Mouse (Mus musculus) MEL (cell line): ENCODE data around the gene Gm28047. TPM values are rescaled to one million over a fixed set of nuclear protein-coding genes. Genes with fewer than 3 reads are reported as not detected.

ENCODE experiments used
- DNase-seq: peaks from one replicate; pipeline ENCODE4 v3.0.0; 2011; ENCODE audit warnings: low read depth, low spot score
- H3K27ac ChIP-seq: 2 replicates; pipeline ENCODE4 v1.5.1; 2012; ENCODE audit warnings: low read depth, mild to moderate bottlenecking, control low read depth, low read length, moderate library complexity; ENCODE audit not compliant: control insufficient read depth
- H3K27me3 ChIP-seq, 2 experiments: fragments of 150-350 bp in 1 of 2; sonication (generic) in 1 of 2; 2 replicates each; pipeline ENCODE4 v1.6.1; 2012; ENCODE audit warnings: low read length in 2 of 2, mild to moderate bottlenecking in 2 of 2, improper control_type of control experiment in 1 of 2, moderate library complexity in 1 of 2; ENCODE audit not compliant: insufficient read depth in 2 of 2, control insufficient read depth in 1 of 2
- H3K36me3 ChIP-seq, 2 experiments: 2 replicates each; pipeline ENCODE4 v1.6.1; 2012 to 2014; ENCODE audit warnings: low read length in 2 of 2, improper control_type of control experiment in 1 of 2, inconsistent platforms in 1 of 2, mild to moderate bottlenecking in 1 of 2; ENCODE audit not compliant: insufficient read depth in 2 of 2, control insufficient read depth in 1 of 2
- H3K4me1 ChIP-seq, 2 experiments: fragments of 150-350 bp in 1 of 2; sonication (generic) in 1 of 2; 2 replicates each; pipeline ENCODE4 v1.6.1; 2012; ENCODE audit warnings: low read length in 2 of 2, improper control_type of control experiment in 1 of 2, mild to moderate bottlenecking in 1 of 2; ENCODE audit not compliant: insufficient read depth in 2 of 2, control insufficient read depth in 1 of 2
- H3K4me3 ChIP-seq, 2 experiments: fragments of 150-350 bp in 1 of 2; sonication (generic) in 1 of 2; 2 replicates each; pipeline ENCODE4 v1.5.1; 2012; ENCODE audit warnings: low read depth in 2 of 2, low read length in 2 of 2, mild to moderate bottlenecking in 2 of 2, moderate library complexity in 2 of 2, control low read depth in 1 of 2, improper control_type of control experiment in 1 of 2; ENCODE audit not compliant: control insufficient read depth in 1 of 2, insufficient read depth in 1 of 2
- H3K79me2 ChIP-seq: 2 replicates; pipeline ENCODE4 v1.6.1; 2012; ENCODE audit warnings: mild to moderate bottlenecking, low read length, moderate library complexity; ENCODE audit not compliant: control insufficient read depth, poor library complexity, insufficient read depth
- H3K9ac ChIP-seq: 2 replicates; pipeline ENCODE4 v1.6.1; 2012; ENCODE audit warnings: low read depth, mild to moderate bottlenecking, control low read depth, low read length, moderate library complexity; ENCODE audit not compliant: control insufficient read depth, poor library complexity, severe bottlenecking
- H3K9me3 ChIP-seq: fragments of 150-350 bp; sonication (generic); replicated peaks from 2 replicates; pipeline ENCODE4 v1.6.1; 2012; ENCODE audit warnings: mild to moderate bottlenecking, low read length, improper control_type of control experiment, moderate library complexity; ENCODE audit not compliant: insufficient read depth
- BHLHE40 ChIP-seq: IDR thresholded peaks from 2 replicates; pipeline ENCODE4 v1.6.1; 2012; ENCODE audit warnings: low read depth, mild to moderate bottlenecking, inconsistent platforms, low read length, improper control_type of control experiment, borderline replicate concordance
- CHD1 ChIP-seq: IDR thresholded peaks from 2 replicates; pipeline ENCODE4 v1.6.1; 2012; ENCODE audit warnings: low read depth, mild to moderate bottlenecking, inconsistent platforms, low read length, improper control_type of control experiment
- CHD2 ChIP-seq: IDR thresholded peaks from 2 replicates; pipeline ENCODE4 v1.6.1; 2011; ENCODE audit warnings: low read length, improper control_type of control experiment
- ELF1 ChIP-seq: IDR thresholded peaks from 2 replicates; pipeline ENCODE4 v1.6.1; 2014; ENCODE audit warnings: low read depth, mild to moderate bottlenecking, inconsistent platforms, low read length, improper control_type of control experiment, moderate library complexity
- EP300 ChIP-seq, 2 experiments: IDR thresholded peaks; 2 replicates each; pipeline ENCODE4 v1.6.1; 2011; ENCODE audit warnings: improper control_type of control experiment in 2 of 2, low read length in 2 of 2, low read depth in 1 of 2, mild to moderate bottlenecking in 1 of 2
- GATA1 ChIP-seq: IDR thresholded peaks from 2 replicates; pipeline ENCODE4 v1.6.1; 2011; ENCODE audit warnings: low read depth, low read length, improper control_type of control experiment
- HCFC1 ChIP-seq: IDR thresholded peaks from 2 replicates; pipeline ENCODE4 v1.6.1; 2012; ENCODE audit warnings: low read depth, mild to moderate bottlenecking, inconsistent platforms, low read length, improper control_type of control experiment, moderate library complexity
- JUND ChIP-seq: IDR thresholded peaks from 2 replicates; pipeline ENCODE4 v1.6.1; 2011; ENCODE audit warnings: low read depth, mild to moderate bottlenecking, improper control_type of control experiment, low read length
- KAT2A ChIP-seq: conservative IDR thresholded peaks from 2 replicates; pipeline ENCODE4 v1.6.1; 2012; ENCODE audit warnings: low read depth, low read length, improper control_type of control experiment, inconsistent platforms
- MAX ChIP-seq: IDR thresholded peaks from 2 replicates; pipeline ENCODE4 v1.6.1; 2011; ENCODE audit warnings: low read length, improper control_type of control experiment
- MEF2A ChIP-seq: IDR thresholded peaks from 2 replicates; pipeline ENCODE4 v1.6.1; 2014; ENCODE audit warnings: low read depth, mild to moderate bottlenecking, inconsistent platforms, low read length, improper control_type of control experiment; ENCODE audit not compliant: poor library complexity, insufficient replicate concordance, severe bottlenecking; ENCODE audit errors: extremely low read depth
- MXI1 ChIP-seq: IDR thresholded peaks from 2 replicates; pipeline ENCODE4 v1.6.1; 2011; ENCODE audit warnings: mild to moderate bottlenecking, low read depth, low read length, improper control_type of control experiment
- MYC ChIP-seq: IDR thresholded peaks from 2 replicates; pipeline ENCODE4 v1.6.1; 2011; ENCODE audit warnings: low read depth, mild to moderate bottlenecking, low read length, improper control_type of control experiment, moderate library complexity
- POLR2AphosphoS2 ChIP-seq: IDR thresholded peaks from 2 replicates; pipeline ENCODE4 v1.6.1; 2011; ENCODE audit warnings: low read length, improper control_type of control experiment
- POLR2AphosphoS5 ChIP-seq: IDR thresholded peaks from 2 replicates; pipeline ENCODE4 v1.6.1; 2012; ENCODE audit warnings: low read depth, borderline replicate concordance, mild to moderate bottlenecking, inconsistent platforms, low read length, moderate library complexity, mixed read lengths
- RCOR1 ChIP-seq: IDR thresholded peaks from 2 replicates; pipeline ENCODE4 v1.6.1; 2012; ENCODE audit warnings: low read depth, mild to moderate bottlenecking, inconsistent platforms, low read length, improper control_type of control experiment
- SIN3A ChIP-seq: IDR thresholded peaks from 2 replicates; pipeline ENCODE4 v1.6.1; 2012; ENCODE audit warnings: low read length, improper control_type of control experiment, inconsistent platforms
- TBP ChIP-seq: IDR thresholded peaks from 2 replicates; pipeline ENCODE4 v1.8.0; 2011; ENCODE audit warnings: low read depth, low read length, improper control_type of control experiment
- UBTF ChIP-seq: IDR thresholded peaks from 2 replicates; pipeline ENCODE4 v1.6.1; 2012; ENCODE audit warnings: low read depth, mild to moderate bottlenecking, inconsistent platforms, low read length, improper control_type of control experiment, moderate library complexity, borderline replicate concordance; ENCODE audit not compliant: insufficient read depth
- USF1 ChIP-seq: IDR thresholded peaks from 2 replicates; pipeline ENCODE4 v1.6.1; 2014; ENCODE audit warnings: low read depth, mild to moderate bottlenecking, inconsistent platforms, low read length, improper control_type of control experiment, moderate library complexity
- USF2 ChIP-seq, 2 experiments: IDR thresholded peaks; 2 replicates each; pipeline ENCODE4 v1.6.1; 2011 to 2012; ENCODE audit warnings: improper control_type of control experiment in 2 of 2, low read length in 2 of 2, borderline replicate concordance in 1 of 2, inconsistent platforms in 1 of 2, low read depth in 1 of 2, mild to moderate bottlenecking in 1 of 2; ENCODE audit not compliant: insufficient read depth in 1 of 2
- ZNF384 ChIP-seq: IDR thresholded peaks from 2 replicates; pipeline ENCODE4 v1.6.1; 2012; ENCODE audit warnings: low read depth, mild to moderate bottlenecking, inconsistent platforms, low read length, improper control_type of control experiment
- polyA plus RNA-seq, 2 experiments: library from polyadenylated mRNA; stranded (reverse) in 1 of 2; unstranded in 1 of 2; fragments of >175 nt in 1 of 2; fragments of >200 nt in 1 of 2; gene quantifications; 2 replicates each; pipeline versions ENCODE4 v1.2.1 to v1.2.4; 2012; ENCODE audit warnings: low replicate concordance in 2 of 2, low read depth in 1 of 2; ENCODE audit not compliant: insufficient read length in 2 of 2, insufficient read depth in 1 of 2, missing spikeins in 1 of 2
- total RNA-seq: library from RNA; depleted of rRNA; stranded (reverse); fragments of 300-350 nt; gene quantifications from 2 replicates; pipeline ENCODE4 v1.2.3, GENCODE M21; 2012

Gm28047 gene
- total and polyA plus RNA-seq, 3 experiments: 0.52 TPM; not detected in 2

DNA sequence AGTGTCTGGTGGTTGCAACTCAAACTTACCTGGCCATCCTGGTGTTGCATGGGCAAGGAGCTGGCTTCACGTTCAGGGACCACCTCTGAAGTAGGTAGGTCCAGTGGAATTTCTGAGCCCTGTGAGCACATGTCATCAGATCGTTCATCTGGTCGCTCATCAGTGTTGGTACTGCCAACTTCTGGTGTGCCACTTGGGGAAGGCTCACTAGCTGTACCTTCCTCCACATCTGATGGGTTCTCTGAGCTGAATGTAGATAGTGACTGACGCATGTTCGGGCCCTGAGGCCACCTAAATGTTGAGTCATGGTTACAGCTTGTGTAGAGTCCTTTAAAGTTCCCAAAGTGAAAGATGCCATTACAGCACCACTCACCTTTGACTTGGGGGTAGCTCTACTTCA, 124.4 kb downstream of the Gm28047 start:
- no peaks in the 10 kb centered on the region for H3K27me3 ChIP-seq
- no peak overlapping the region for H3K27ac ChIP-seq
- peaks cover 2% of the 10 kb centered on the region; the same call in 1 of the 2 replicates for H3K79me2 ChIP-seq
- H3K36me3 ChIP-seq: peaks cover 44 to 53% of the 10 kb centered on the region in 2 experiments
- no peak overlapping the region for H3K9ac ChIP-seq
- TF ChIP-seq MYC (0 out of 2 replicates have a peak, but pooled peaks have one; percentile 17), POLR2AphosphoS2 (0 out of 2 replicates have a peak, but pooled peaks have one; percentile 13), BHLHE40 (no peak), GATA1 (no peak), MEF2A (no peak), RCOR1 (no peak)
- TF ChIP-seq, all 39 proteins: peak for 2
- Histone ChIP-seq H3K4me3 (no peak overlapping the region), H3K9me3 (no peaks in the 10 kb centered on the region), H3K4me1 (peaks cover 14 to 23% of the 10 kb centered on the region in 2 experiments; a peak in 3 of 4 replicates)
- DNase-seq: no peak

DNA sequence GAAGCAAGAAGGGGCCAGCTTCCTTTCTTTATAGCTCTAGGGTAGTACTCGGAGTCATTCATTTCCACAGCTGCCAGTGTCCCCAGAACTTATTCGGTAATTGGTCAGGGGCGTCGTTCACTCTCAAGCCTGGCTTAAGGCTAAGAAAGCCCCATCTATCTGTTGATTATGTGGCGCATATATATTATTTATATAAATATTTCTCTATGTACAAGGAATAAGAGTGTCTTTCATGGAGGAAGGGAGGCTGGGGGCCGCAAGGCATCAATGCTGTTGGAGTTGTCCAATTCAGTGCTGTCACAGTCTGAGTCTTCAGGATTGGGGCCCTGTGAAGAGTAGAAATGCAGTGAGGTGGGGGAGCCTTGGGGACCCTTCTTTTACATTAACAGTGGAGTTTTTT, 125.0 kb downstream of the Gm28047 start:
- peaks cover 8 to 23% of the 10 kb centered on the region in 2 experiments; a peak in 3 of 4 replicates for H3K4me1 ChIP-seq
- peak overlapping the region; percentile 45 for H3K27ac ChIP-seq
- no peak for DNase-seq
- H3K79me2 ChIP-seq: peaks cover 5% of the 10 kb centered on the region; the same call in 1 of the 2 replicates
- no peak overlapping the region for H3K9ac ChIP-seq
- H3K27me3 ChIP-seq: no peaks in the 10 kb centered on the region
- H3K9me3 ChIP-seq: no peaks in the 10 kb centered on the region
- TF ChIP-seq CHD2: no peak
- no peak for TF ChIP-seq USF2 (IDR thresholded peaks at IDR 0.05; ENCODE audit: borderline replicate concordance in 1 of 2, insufficient read depth in 1 of 2, low read depth in 1 of 2, low read length in 2 of 2)
- no peak for TF ChIP-seq POLR2AphosphoS5
- no peak for TF ChIP-seq TBP
- no peak for TF ChIP-seq MAX
- no peak for TF ChIP-seq ZNF384
- TF ChIP-seq CHD1: no peak
- TF ChIP-seq KAT2A: no peak
- TF ChIP-seq, all 39 proteins: peak for 0
- Histone ChIP-seq H3K36me3 (peaks cover 41 to 57% of the 10 kb centered on the region in 2 experiments), H3K4me3 (no peak overlapping the region)

- Histone ChIP-seq H3K9ac (no peak overlapping the region), H3K27ac (peak overlapping the region; percentile 45), H3K79me2 (peaks cover 5% of the 10 kb centered on the region; the same call in 1 of the 2 replicates), H3K4me1 (peaks cover 7 to 23% of the 10 kb centered on the region in 2 experiments; a peak in 3 of 4 replicates), H3K36me3 (peaks cover 43 to 61% of the 10 kb centered on the region in 2 experiments), H3K4me3 (no peak overlapping the region), H3K9me3 (no peaks in the 10 kb centered on the region), H3K27me3 (no peaks in the 10 kb centered on the region)
- DNase-seq: peak; percentile 96
- TF ChIP-seq USF2 (IDR thresholded peaks at IDR 0.05; ENCODE audit: borderline replicate concordance in 1 of 2, insufficient read depth in 1 of 2, low read depth in 1 of 2, low read length in 2 of 2) (no peak), MXI1 (peak; percentile 89), GATA1 (peak; percentile 66), MYC (peak; percentile 64), POLR2AphosphoS2 (peak; percentile 69; the same call in 1 of the 2 replicates), USF1 (peak; percentile 80), MAX (peak; percentile 80), BHLHE40 (no peak), CHD1 (no peak), JUND (no peak), CHD2 (no peak), RCOR1 (peak; percentile 68), UBTF (no peak), MEF2A (0 out of 2 replicates have a peak, but pooled peaks have one; percentile 19), EP300 (IDR thresholded peaks at IDR 0.05; ENCODE audit: low read depth in 1 of 2, low read length in 2 of 2) (peak; percentile 41 to 70), POLR2AphosphoS5 (no peak), ELF1 (0 out of 2 replicates have a peak, but pooled peaks have one; percentile 15), SIN3A (peak; percentile 93), HCFC1 (peak; percentile 52; the same call in 1 of the 2 replicates)
Observed at GRCm38 (mm10) chr15:102499370-102499769, 125.5 kb downstream of the Gm28047 start.
